Mouse (Mus musculus) E14TG2a.4 (cell line): ENCODE measurements around the gene P2ry4.
A peak's percentile ranks its signal among the peaks of the same experiment; 100 is the strongest.

Experiments used
- H3K27me3 ChIP-seq: 2 replicates; pipeline ENCODE4 v1.6.1; 2014; ENCODE audit warnings: low read length, control low read depth; ENCODE audit not compliant: insufficient read depth
- H3K36me3 ChIP-seq: 2 replicates; pipeline ENCODE4 v1.6.1; 2014; ENCODE audit warnings: low read length, control low read depth; ENCODE audit not compliant: insufficient read depth
- H3K4me1 ChIP-seq: replicated peaks from 2 replicates; pipeline ENCODE4 v1.6.1; 2014; ENCODE audit warnings: low read depth, low read length, control low read depth
- H3K4me3 ChIP-seq: replicated peaks from 2 replicates; pipeline ENCODE4 v1.5.1; 2014; ENCODE audit warnings: mild to moderate bottlenecking, low read length
- H3K9me3 ChIP-seq: 2 replicates; pipeline ENCODE4 v1.6.1; 2014; ENCODE audit warnings: low read length, control low read depth
- CTCF ChIP-seq: conservative IDR thresholded peaks from 2 replicates; pipeline ENCODE4 v1.5.1; 2014; ENCODE audit warnings: low read length
- NANOG ChIP-seq: IDR thresholded peaks from 2 replicates; pipeline ENCODE4 v1.6.1; 2014; ENCODE audit warnings: borderline replicate concordance, low read length, mixed read lengths
- POU5F1 ChIP-seq: IDR thresholded peaks from 2 replicates; pipeline ENCODE4 v1.6.1; 2014; ENCODE audit warnings: low read length, borderline replicate concordance

P2ry4 gene

DNA sequence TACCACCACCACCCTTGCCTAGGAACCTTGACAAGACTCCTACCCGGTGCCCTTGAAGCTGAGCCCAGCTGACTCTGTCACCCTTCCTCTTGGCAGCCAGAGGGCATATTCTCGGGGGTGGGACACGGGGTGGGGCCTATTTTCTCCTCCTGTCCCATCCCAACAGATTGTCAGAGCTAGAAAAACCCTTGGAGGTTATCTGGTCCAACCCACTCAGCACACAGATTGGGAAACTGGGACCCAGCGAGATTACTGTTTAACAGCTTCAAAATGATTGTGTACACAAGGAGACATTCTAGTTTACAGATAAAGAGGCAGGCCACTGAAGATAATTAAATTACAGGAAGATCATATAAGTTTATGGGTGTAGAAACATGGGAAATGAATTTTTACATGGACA, at the start of gene P2ry4:
Gene P2ry4, minus strand, starts transcription at position 79 of the 400 bp plus-strand sequence.
- no peaks in the 10 kb centered on the region for H3K9me3 ChIP-seq
- H3K4me1 ChIP-seq = no peaks in the 10 kb centered on the region
- H3K4me3 ChIP-seq = no peak within 1 kb of the TSS
- no peaks in the 10 kb centered on the region for H3K36me3 ChIP-seq
- TF ChIP-seq CTCF = no peak
- TF ChIP-seq POU5F1 = no peak
- TF ChIP-seq NANOG = no peak
- H3K27me3 ChIP-seq = no peaks in the 10 kb centered on the region

DNA sequence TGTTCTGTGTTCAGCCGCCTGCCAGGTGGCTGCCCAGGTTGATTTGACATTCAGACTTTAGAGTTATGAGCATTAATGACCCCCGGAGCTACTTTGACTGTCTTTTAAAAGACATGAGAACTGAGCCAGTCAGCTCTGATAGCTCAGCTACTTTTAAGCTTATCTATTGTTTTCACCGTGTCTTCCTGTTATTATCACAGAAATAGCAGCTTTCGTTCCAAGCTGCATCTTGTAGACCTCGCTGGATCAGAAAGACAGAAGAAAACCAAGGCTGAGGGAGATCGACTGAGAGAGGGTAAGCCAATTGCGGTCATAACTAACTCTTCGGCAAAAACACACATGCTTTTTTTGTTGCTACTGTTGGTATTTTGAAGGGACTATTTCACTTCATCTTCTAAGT, 43.8 kb upstream of the P2ry4 start:
- Histone ChIP-seq H3K9me3 (no peaks in the 10 kb centered on the region), H3K4me3 (no peak overlapping the region), H3K36me3 (peaks cover 80% of the 10 kb centered on the region), H3K4me1 (no peaks in the 10 kb centered on the region), H3K27me3 (no peaks in the 10 kb centered on the region)
- TF ChIP-seq NANOG (no peak), CTCF (no peak), POU5F1 (no peak)

DNA sequence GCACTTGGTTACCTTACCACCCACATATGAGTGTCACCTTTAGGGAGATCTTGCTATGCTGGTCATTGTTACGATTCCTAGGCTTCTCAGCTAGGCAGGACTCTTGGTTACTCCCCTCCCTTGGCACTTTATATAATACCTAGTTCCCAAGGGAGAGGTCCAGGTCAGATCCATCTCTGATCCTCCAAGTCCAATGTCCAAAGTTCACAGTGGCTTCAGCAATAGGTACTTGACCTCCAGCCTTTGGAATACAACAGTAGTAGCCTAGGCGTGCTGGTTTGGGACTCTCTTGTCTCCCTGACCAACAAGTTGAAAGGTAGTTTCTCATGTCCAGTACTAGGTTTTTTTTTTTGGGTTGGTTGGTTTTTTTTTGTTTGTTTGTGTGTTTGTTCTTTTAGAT, 34.4 kb upstream of the P2ry4 start:
- Histone ChIP-seq H3K27me3 (no peaks in the 10 kb centered on the region), H3K9me3 (no peaks in the 10 kb centered on the region), H3K36me3 (peaks cover 31% of the 10 kb centered on the region), H3K4me3 (no peak overlapping the region), H3K4me1 (peaks cover 13% of the 10 kb centered on the region; the same call in 1 of the 2 replicates)
- TF ChIP-seq POU5F1 = no peak
- TF ChIP-seq CTCF = no peak
- TF ChIP-seq NANOG = no peak

DNA sequence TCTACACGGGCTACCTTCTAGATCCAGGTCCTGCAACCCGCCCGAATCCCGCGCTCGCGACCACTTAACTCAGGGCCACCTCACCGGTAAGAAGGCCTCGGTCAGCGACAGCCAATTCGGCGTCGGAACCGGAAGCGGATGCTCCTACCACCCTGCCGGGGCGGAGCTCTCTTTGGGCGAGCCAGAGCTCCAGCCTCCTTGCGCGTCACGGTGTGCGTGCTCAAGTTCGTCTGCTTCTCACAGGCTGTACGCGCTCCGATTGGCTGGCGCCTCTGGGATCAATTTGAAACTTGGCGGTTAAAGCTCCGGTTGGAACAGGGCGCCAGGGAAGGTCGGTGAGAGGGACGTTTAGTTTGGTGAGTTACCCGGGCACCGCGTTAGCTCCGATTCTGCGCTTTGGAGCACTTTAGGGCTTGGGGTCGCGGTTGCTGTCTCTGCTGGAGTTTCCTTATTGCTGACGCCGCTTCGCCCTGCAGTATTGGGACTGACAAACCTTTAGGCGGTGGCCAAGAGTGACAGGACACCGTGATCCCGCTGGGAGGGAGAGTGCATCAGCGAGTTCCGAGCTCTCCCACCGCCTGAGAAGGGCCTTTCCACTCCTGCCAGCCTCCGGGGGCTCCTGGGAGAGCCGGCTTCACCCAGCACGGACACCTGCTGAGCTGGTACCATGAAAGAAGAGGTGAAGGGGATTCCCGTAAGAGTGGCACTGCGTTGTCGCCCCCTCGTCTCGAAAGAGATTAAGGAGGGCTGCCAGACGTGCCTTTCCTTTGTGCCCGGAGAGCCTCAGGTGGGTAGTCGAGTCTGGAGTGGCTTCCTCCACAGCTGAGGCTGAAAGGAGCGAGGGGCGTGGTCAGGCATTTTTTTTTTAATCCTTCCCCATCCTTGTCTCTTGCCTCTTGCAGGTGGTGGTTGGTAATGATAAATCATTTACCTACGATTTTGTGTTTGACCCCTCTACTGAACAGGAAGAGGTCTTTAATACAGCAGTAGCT, 31.4 kb upstream of the P2ry4 start, which contains the start of gene Pdzd11:
Gene Pdzd11, minus strand, starts transcription at position 767 of the 992 bp plus-strand sequence.
- peaks cover 37% of the 10 kb centered on the region for H3K36me3 ChIP-seq
- TF ChIP-seq NANOG (no peak), POU5F1 (no peak), CTCF (no peak)
- H3K27me3 ChIP-seq = no peaks in the 10 kb centered on the region
- H3K4me3 ChIP-seq = peak within 1 kb of the TSS; percentile 88
- no peaks in the 10 kb centered on the region for H3K9me3 ChIP-seq
- H3K4me1 ChIP-seq = peaks cover 13% of the 10 kb centered on the region; the same call in 1 of the 2 replicates

DNA sequence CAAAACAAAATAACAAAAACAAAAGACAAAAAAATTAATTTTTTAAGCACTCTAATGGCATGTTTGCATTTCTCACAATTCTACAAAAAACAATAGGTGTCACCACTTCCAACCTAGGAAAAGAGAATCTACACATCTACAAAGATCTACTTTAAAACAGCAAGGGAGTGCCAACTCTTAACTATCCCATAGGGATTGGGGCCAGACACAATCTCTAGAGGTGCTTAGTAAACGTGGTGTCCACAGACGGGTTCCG, 30.8 kb upstream of the P2ry4 start, which contains the start of gene Kif4:
Gene Kif4, plus strand, starts transcription at position 192 of the 256 bp plus-strand sequence.
- H3K9me3 ChIP-seq = no peaks in the 10 kb centered on the region
- no peaks in the 10 kb centered on the region for H3K27me3 ChIP-seq
- TF ChIP-seq POU5F1 (no peak), CTCF (no peak), NANOG (no peak)
- H3K36me3 ChIP-seq = peaks cover 37% of the 10 kb centered on the region
- peak within 1 kb of the TSS; percentile 88 for H3K4me3 ChIP-seq
- peaks cover 13% of the 10 kb centered on the region; the same call in 1 of the 2 replicates for H3K4me1 ChIP-seq

DNA sequence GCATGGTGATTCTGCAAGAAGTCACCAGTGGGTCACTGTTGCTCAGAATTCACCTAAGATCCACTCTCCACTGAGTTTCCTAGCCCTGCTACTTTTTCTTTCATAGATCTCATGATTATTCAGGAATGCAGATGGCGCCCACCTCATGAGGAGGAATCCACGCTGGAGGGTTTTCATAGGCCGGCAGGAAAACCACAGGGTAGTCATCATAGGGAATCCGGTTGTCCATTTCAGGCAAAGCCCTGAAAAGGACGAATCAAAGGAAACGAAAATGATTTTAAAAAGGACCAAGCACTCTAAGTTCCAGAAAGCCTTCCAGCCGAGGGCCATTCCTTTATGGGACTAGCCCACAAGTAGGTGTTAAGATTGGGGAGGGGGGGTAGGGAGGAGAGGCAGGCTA, 30.5 kb upstream of the P2ry4 start:
- H3K36me3 ChIP-seq = peaks cover 37% of the 10 kb centered on the region
- TF ChIP-seq NANOG (no peak), POU5F1 (no peak), CTCF (no peak)

DNA sequence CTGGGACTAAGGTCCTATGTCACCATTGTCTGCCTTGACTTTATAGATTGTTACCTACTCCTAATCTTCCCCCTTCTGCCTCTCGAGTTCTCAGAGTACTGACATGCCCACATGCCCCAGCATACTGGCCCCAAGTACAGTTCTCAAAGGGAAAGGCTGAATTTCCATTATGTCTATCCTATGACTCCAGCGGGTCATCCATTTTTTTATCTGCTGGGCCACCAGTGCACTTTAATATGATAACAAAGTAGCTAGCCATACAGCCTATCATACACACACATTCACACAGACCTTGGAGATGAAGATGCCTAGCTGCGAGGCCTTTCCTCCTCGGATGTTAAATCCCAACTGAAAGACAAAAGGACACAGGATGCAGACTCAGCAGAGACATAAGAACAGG, 29.6 kb upstream of the P2ry4 start:
- TF ChIP-seq NANOG = no peak
- TF ChIP-seq POU5F1 = no peak
- no peak for TF ChIP-seq CTCF
- H3K36me3 ChIP-seq = peaks cover 37% of the 10 kb centered on the region

More for the DNA sequence above, 30.5 kb upstream of the P2ry4 start:
- H3K27me3 ChIP-seq = no peaks in the 10 kb centered on the region
- no peaks in the 10 kb centered on the region for H3K9me3 ChIP-seq
- H3K4me1 ChIP-seq = peaks cover 13% of the 10 kb centered on the region; the same call in 1 of the 2 replicates
- peak overlapping the region; percentile 88 for H3K4me3 ChIP-seq

DNA sequence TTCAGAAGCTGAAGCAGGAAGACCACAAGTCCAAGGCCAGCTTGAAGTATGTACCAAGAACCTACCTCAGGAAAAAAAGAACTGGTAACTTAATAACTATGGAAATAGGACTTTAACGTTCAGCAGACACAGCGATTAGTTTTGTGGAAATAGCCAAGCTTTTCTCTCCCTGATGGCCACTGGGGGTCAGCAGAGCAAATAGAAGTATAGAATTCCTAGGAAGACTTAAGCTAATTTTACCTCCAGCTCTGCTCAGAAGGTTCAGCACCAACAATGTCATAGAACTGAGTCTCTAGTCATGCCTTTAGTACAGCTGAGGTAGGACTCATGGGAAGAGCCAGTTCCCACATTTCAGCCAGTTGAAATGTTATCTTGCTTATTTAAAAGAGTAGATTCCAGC, 26.7 kb upstream of the P2ry4 start:
- H3K4me3 ChIP-seq = no peak overlapping the region
- H3K27me3 ChIP-seq = no peaks in the 10 kb centered on the region
- peaks cover 21% of the 10 kb centered on the region for H3K4me1 ChIP-seq
- no peaks in the 10 kb centered on the region for H3K9me3 ChIP-seq
- H3K36me3 ChIP-seq = peaks cover 29% of the 10 kb centered on the region
- TF ChIP-seq CTCF (no peak), POU5F1 (no peak), NANOG (no peak)

More for the DNA sequence above, 29.6 kb upstream of the P2ry4 start:
- Histone ChIP-seq H3K4me3 (no peak overlapping the region), H3K9me3 (no peaks in the 10 kb centered on the region), H3K27me3 (no peaks in the 10 kb centered on the region), H3K4me1 (peaks cover 11% of the 10 kb centered on the region; the same call in 1 of the 2 replicates)

DNA sequence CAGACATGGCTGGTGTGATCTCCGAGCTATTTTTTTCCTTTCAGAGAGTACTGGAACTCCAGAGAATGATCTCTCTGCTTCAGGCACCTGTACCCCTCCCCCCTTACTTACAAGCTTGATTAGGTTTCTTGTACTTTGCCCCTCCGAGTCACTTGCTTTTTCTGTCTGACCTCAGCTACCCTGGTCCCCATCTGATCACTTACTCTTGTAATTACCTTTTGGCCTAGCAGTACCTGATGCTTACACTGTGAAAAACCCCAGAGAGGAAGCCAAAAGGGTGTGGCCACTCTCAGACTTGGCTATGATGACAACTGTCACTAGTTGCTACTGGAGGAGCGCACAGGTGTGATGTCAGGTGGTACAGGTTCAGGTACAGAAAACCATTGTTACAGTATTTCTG, 23.8 kb upstream of the P2ry4 start:
- no peaks in the 10 kb centered on the region for H3K9me3 ChIP-seq
- peaks cover 19% of the 10 kb centered on the region for H3K4me1 ChIP-seq
- no peaks in the 10 kb centered on the region for H3K27me3 ChIP-seq
- no peak for TF ChIP-seq CTCF
- no peak for TF ChIP-seq POU5F1
- TF ChIP-seq NANOG = no peak
- H3K36me3 ChIP-seq = peaks cover 18% of the 10 kb centered on the region
- no peak overlapping the region for H3K4me3 ChIP-seq
